Mouse (Mus musculus) erythroblast, embryonic 14.5 days (primary cell): ENCODE results near the gene Tgfbr3.

Source experiments
- GATA1 ChIP-seq: IDR thresholded peaks from 2 replicates; pipeline ENCODE4 v1.6.1; 2012; ENCODE audit warnings: low read length, inconsistent platforms, mixed read lengths
- TAL1 ChIP-seq: IDR thresholded peaks from 3 replicates; pipeline ENCODE4 v1.6.1; 2012; ENCODE audit warnings: low read length, inconsistent platforms, mixed read lengths

- TF ChIP-seq TAL1 (no peak), GATA1 (no peak)
Measured at GRCm38 (mm10) chr5:107282561-107283307, 6.7 kb downstream of the Tgfbr3 start.
